Mouse (Mus musculus) cortical plate, adult 2 months (tissue): Measurements from ENCODE around the gene Troap. TPM values are rescaled to one million over a fixed set of nuclear protein-coding genes. Genes with fewer than 3 reads are reported as not detected.

ENCODE experiments used
- H3K27ac ChIP-seq: fragments of 200-500 bp; 2 replicates; pipeline ENCODE4 v1.5.1; 2012; ENCODE audit warnings: low read length, control low read depth, inconsistent platforms; ENCODE audit not compliant: insufficient read depth
- H3K4me1 ChIP-seq: fragments of 200-500 bp; 2 replicates; pipeline ENCODE4 v1.6.1; 2011; ENCODE audit warnings: low read length; ENCODE audit not compliant: control insufficient read depth, insufficient read depth
- H3K4me3 ChIP-seq: fragments of 200-500 bp; 2 replicates; pipeline ENCODE4 v1.5.1; 2011; ENCODE audit warnings: mild to moderate bottlenecking, low read length, control low read depth; ENCODE audit not compliant: insufficient read depth
- CTCF ChIP-seq: fragments of 200-500 bp; IDR thresholded peaks from 2 replicates; pipeline ENCODE4 v1.5.1; 2011; ENCODE audit warnings: mild to moderate bottlenecking, control low read depth, low read length; ENCODE audit not compliant: insufficient read depth; ENCODE audit errors: extremely low read depth
- POLR2A ChIP-seq: fragments of 200-500 bp; IDR thresholded peaks from 2 replicates; pipeline ENCODE4 v1.6.1; 2011; ENCODE audit warnings: mild to moderate bottlenecking, low read length, control low read depth; ENCODE audit not compliant: insufficient read depth; ENCODE audit errors: extremely low read depth
- polyA plus RNA-seq: library from polyadenylated mRNA; depleted of rRNA; stranded (reverse); fragments of >200 nt; gene quantifications from 2 replicates; pipeline ENCODE4 v1.2.3, GENCODE M21; 2012

Troap gene
- polyA plus RNA-seq, 1 experiment, result 1.1 TPM

GRCm38 (mm10) chr15:99111139-99111538 lies 36.8 kb downstream of the Troap start:
- no peaks in the 10 kb centered on the region for H3K4me1 ChIP-seq
- no peak overlapping the region for H3K4me3 ChIP-seq
- no peak overlapping the region for H3K27ac ChIP-seq
- TF ChIP-seq CTCF (no peak), POLR2A (no peak)

- no peaks in the 10 kb centered on the region for H3K4me1 ChIP-seq
- TF ChIP-seq POLR2A (no peak), CTCF (no peak)
- H3K27ac ChIP-seq, result no peak overlapping the region
- H3K4me3 ChIP-seq, result no peak overlapping the region
These were observed 37.4 kb downstream of the Troap start for GRCm38 (mm10) chr15:99111809-99112208.

DNA sequence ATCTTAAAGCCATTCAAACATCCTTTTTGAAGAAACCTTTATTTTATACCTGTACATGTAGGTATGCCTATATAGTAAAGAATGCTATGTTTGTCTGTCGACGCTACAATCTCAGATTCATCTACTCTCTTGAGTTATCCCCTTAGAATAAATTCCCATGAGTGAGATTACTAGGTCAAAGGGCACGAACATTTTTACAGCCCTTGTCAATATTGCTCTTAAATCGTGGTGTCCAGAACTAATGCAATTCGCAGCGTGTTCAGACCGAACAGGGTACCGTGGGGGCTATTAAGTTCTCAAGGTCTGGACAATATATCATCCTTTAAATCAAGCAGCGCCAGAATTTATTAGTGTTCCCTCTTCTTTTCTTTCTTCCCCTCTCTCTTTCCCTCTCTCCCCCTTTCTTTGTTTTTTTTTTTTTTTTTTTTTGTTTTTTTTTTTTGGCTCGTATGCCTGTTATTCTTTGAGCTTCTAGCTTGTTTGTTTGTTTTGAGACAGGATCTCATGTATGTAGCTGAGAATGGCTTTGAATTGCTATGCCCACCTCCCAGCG lies 38.5 kb downstream of the Troap start:
- Histone ChIP-seq H3K4me1 (no peaks in the 10 kb centered on the region), H3K27ac (no peak overlapping the region), H3K4me3 (no peak overlapping the region)
- TF ChIP-seq CTCF (no peak), POLR2A (no peak)

DNA sequence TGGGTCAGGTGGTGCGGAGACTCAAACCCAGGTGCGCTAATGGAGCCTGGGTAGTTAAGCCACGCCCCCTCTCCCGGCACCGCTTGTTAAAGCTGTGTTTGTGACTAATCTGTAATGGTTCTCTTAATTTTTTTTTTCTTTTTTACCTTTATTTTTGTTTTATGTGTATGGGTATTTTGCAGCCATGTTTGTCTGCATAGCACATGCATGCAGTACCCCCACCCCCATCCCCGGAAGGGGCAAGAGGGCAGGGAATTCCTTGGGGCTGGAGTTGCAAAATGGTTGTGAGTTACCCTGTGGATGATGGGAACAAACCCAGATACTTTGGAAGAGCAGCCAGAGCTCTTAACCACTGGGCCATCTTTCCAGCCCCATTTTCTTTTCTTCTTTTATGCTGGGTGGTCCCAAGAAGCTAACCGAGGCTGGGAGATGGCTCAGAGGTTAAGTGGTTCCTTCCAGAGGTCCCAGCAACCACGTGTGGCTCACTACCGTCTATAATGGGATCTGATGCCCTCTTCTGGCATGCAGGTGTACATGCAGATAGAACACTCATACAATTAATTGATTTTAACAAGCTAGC lies 39.1 kb downstream of the Troap start:
- no peak overlapping the region for H3K27ac ChIP-seq
- peak; percentile 18; the same call in 1 of the 2 replicates for TF ChIP-seq CTCF
- TF ChIP-seq POLR2A, result no peak
- no peak overlapping the region for H3K4me3 ChIP-seq
- no peaks in the 10 kb centered on the region for H3K4me1 ChIP-seq

DNA sequence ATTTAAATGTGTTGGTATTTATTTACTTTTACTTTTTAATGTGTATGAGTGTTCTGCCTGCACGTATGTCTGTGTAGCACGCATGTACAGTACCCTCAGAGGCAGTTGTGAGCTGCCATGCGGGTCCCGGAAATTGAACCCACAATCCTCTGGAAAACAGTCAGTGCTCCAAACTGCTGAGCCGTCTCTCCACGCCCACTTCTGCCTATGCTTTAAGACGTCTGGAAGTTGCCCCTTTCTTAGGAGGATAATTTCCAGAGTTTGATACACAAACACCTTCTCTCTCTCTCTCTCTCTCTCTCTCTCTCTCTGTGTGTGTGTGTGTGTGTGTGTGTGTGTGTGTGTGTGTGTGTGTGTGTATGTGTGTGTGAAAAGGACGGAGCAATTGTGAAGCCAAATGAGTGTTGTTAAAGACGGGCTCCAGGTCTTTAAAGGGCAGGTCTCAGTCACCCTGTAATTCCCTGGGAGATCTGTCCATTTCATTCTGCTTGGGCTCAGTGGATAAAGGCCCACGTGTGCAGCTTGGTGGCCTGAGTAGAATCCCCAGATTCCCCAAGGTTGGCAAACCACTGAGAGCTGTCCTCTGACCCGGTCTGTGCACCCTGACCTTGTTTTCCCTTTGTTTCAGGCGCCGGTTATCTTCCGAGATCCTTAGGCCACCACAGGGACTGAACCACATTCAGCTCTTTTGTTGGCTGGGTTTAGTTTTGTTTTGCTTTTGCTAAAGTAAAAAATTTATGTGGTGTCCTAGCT lies 40.1 kb downstream of the Troap start:
- Histone ChIP-seq H3K27ac (no peak overlapping the region), H3K4me1 (no peaks in the 10 kb centered on the region), H3K4me3 (no peak overlapping the region)
- TF ChIP-seq POLR2A, result no peak
- no peak for TF ChIP-seq CTCF

GRCm38 (mm10) chr15:99115065-99115423 lies 40.7 kb downstream of the Troap start:
- Histone ChIP-seq H3K27ac (no peak overlapping the region), H3K4me3 (no peak overlapping the region)
- TF ChIP-seq CTCF (no peak), POLR2A (no peak)

DNA sequence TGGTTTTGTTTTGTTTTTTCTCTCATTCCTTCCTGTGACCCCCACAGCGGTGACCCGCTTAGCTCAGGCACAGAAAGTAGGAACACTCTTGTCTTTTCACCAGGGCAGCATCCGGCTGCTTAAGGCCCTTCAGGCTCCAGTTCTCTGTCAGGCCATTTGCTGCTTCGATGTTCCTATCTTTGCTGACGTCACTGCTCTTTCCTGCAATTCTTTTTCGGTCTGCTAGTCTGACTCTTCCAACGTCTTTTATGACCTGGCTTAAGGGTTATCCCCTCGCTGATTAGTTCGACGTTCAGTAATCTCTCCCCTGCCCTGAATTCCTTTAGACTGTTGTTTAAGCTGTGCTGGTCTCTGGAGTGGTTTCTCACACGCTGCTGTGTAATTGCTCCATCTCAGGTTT lies 42.2 kb downstream of the Troap start:
- Histone ChIP-seq H3K4me1 (no peaks in the 10 kb centered on the region), H3K4me3 (no peak overlapping the region), H3K27ac (no peak overlapping the region)
- TF ChIP-seq CTCF, result no peak
- TF ChIP-seq POLR2A, result no peak

More at GRCm38 (mm10) chr15:99115065-99115423, 40.7 kb downstream of the Troap start:
- no peaks in the 10 kb centered on the region for H3K4me1 ChIP-seq

DNA sequence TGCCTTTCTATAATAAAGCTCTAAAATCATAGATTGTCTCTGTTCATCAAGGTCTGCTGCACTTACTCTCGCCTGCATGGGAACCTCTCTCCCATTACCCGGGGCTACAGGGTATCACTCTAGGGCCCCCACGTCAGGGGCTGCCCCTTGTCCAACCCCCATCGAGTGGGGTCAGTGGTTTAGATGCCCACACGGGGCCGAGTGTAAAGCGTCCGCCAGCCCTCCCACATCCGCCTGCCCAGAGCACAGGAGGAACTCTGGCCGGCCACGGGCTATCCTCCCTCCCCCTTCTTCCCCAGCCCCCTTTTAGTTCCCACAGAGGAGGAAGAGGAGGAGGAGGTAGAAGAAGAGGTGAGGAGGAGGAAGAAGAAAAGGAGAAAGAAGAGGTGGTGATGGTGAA lies 46.4 kb downstream of the Troap start:
- no peak overlapping the region for H3K4me3 ChIP-seq
- TF ChIP-seq POLR2A (no peak), CTCF (no peak)
- H3K4me1 ChIP-seq, result no peaks in the 10 kb centered on the region
- no peak overlapping the region for H3K27ac ChIP-seq

DNA sequence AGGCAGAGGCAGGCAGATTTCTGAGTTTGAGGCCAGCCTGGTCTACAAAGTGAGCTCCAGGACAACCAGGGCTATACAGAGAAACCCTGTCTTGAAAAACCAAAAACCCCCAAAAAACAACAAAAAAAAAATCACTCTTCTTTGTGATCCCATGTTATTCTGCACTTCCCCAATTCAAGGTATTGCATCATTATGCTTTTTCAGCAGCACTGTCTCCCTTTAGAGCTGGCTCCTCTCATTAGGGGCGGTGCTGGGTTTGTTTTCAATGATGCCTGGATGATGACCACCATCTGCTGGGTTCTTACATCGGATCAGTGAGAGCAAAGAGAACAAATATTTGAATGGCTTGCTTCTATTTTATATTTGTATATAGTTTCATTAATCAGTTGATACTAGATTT lies 48.3 kb downstream of the Troap start:
- H3K27ac ChIP-seq, result no peak overlapping the region
- no peak for TF ChIP-seq CTCF
- TF ChIP-seq POLR2A, result no peak
- no peaks in the 10 kb centered on the region for H3K4me1 ChIP-seq
- H3K4me3 ChIP-seq, result no peak overlapping the region

DNA sequence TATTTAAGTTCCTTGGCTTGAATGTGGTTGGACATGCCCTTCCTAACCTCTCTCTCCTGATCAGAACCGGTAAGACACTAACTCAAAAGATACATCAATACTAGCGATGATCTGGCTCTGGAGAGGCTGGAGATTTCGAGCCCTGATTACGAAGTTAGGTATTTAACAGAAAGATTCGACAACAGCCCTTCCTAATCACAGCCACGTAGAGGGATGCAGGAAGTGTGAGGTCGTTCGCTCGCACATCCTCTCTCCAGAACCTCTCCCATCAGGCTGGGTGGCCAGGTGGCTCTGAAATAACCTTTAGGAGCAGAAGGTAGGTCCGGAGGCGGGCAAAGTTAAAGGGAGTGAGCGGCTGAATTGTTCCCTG lies 51.3 kb downstream of the Troap start, which contains the start of gene Spats2:
Gene Spats2 (plus strand): TSS at position 206 of the 370 bp plus-strand sequence.
- Histone ChIP-seq H3K4me1 (no peaks in the 10 kb centered on the region), H3K4me3 (peak within 1 kb of the TSS; percentile 47), H3K27ac (0 out of 2 replicates have a peak within 1 kb of the TSS, but pooled peaks have one; percentile 31)
- TF ChIP-seq CTCF (no peak), POLR2A (no peak)
